Mouse (Mus musculus) neutrophil, adult 65 days (primary cell): ENCODE data around the gene Actr6. TPM values are rescaled to one million over a fixed set of nuclear protein-coding genes. Genes with fewer than 3 reads are reported as not detected.

ENCODE experiments used
- total RNA-seq: library from RNA; stranded (reverse); gene quantifications from 2 replicates; pipeline ENCODE4 v1.2.4, GENCODE M21; 2023

Actr6 gene
- total RNA-seq = 20.5 and 26.4 TPM in 2 replicates

GRCm38 (mm10) chr10:89732001-89732794 lies at the start of gene Actr6:
Actr6 (minus strand) TSS chr10:89732295.

GRCm38 (mm10) chr10:89744871-89745665 lies 13.0 kb upstream of the Actr6 start, which contains the start of gene Uhrf1bp1l:
Uhrf1bp1l (plus strand) TSS chr10:89744991.

GRCm38 (mm10) chr10:89686139-89686808 lies 45.8 kb downstream of the Actr6 start, which contains the start of gene Scyl2:
Scyl2 (minus strand) TSS chr10:89686285.

Other genes with a start within 250 kb of the Actr6 start
- not detected in 2 replicates for gene Nr1h4, start 198.7 kb downstream of the Actr6 start, total RNA-seq
- gene Slc17a8, start 111.0 kb downstream of the Actr6 start, total RNA-seq = not detected in 2 replicates
- 56.5 and 76.9 TPM in 2 replicates for gene Scyl2, start 46.0 kb downstream of the Actr6 start, total RNA-seq
- gene Uhrf1bp1l, start 12.7 kb upstream of the Actr6 start, total RNA-seq = 64.9 and 81.4 TPM in 2 replicates
- not detected in 2 replicates for gene Anks1b, start 141.2 kb upstream of the Actr6 start, total RNA-seq